Mouse (Mus musculus) heart, adult 11 months (tissue): ENCODE measurements around the gene Abcc3.

ENCODE experiments used
- DNase-seq: peaks from one replicate; pipeline ENCODE4 v3.0.0; 2022

Gene Abcc3

GRCm38 (mm10) chr11:94392672-94393109, at the start of gene Abcc3:
TSS of gene Abcc3 (minus strand) at chr11:94392997.
- peak; percentile 96 for DNase-seq

- no peak for DNase-seq
These were observed 49.0 kb upstream of the Abcc3 start for GRCm38 (mm10) chr11:94441752-94442151.

- DNase-seq, result no peak
These were observed 48.3 kb upstream of the Abcc3 start for GRCm38 (mm10) chr11:94441122-94441521.

GRCm38 (mm10) chr11:94440421-94440820, 47.6 kb upstream of the Abcc3 start:
- DNase-seq, result no peak

- no peak for DNase-seq
These were observed 36.3 kb upstream of the Abcc3 start for GRCm38 (mm10) chr11:94429011-94429651.

- peak; percentile 97 for DNase-seq
These were observed 35.5 kb upstream of the Abcc3 start for GRCm38 (mm10) chr11:94428091-94428835.

- DNase-seq, result no peak
These were observed 32.9 kb upstream of the Abcc3 start for GRCm38 (mm10) chr11:94425656-94426055.

- no peak for DNase-seq
These were observed 32.4 kb upstream of the Abcc3 start for GRCm38 (mm10) chr11:94425215-94425614.

GRCm38 (mm10) chr11:94424380-94424779, 31.6 kb upstream of the Abcc3 start:
- no peak for DNase-seq

GRCm38 (mm10) chr11:94423855-94424254, 31.1 kb upstream of the Abcc3 start:
- no peak for DNase-seq

GRCm38 (mm10) chr11:94420991-94421390, 28.2 kb upstream of the Abcc3 start:
- DNase-seq, result no peak

- DNase-seq, result no peak
These were observed 27.5 kb upstream of the Abcc3 start for GRCm38 (mm10) chr11:94420325-94420724.

GRCm38 (mm10) chr11:94419004-94419727, 26.4 kb upstream of the Abcc3 start:
- no peak for DNase-seq

GRCm38 (mm10) chr11:94414042-94414441, 21.2 kb upstream of the Abcc3 start:
- no peak for DNase-seq

GRCm38 (mm10) chr11:94413516-94413915, 20.7 kb upstream of the Abcc3 start:
- DNase-seq, result no peak

- no peak for DNase-seq
These were observed 20.2 kb upstream of the Abcc3 start for GRCm38 (mm10) chr11:94412998-94413469.

- DNase-seq, result no peak
These were observed 19.8 kb upstream of the Abcc3 start for GRCm38 (mm10) chr11:94412562-94412961.

- DNase-seq, result no peak
These were observed 15.1 kb upstream of the Abcc3 start for GRCm38 (mm10) chr11:94407803-94408321.

GRCm38 (mm10) chr11:94405348-94405747, 12.6 kb upstream of the Abcc3 start:
- no peak for DNase-seq

GRCm38 (mm10) chr11:94404641-94405260, 12.0 kb upstream of the Abcc3 start:
- DNase-seq, result peak; percentile 94

- DNase-seq, result no peak
These were observed 11.4 kb upstream of the Abcc3 start for GRCm38 (mm10) chr11:94404178-94404577.

GRCm38 (mm10) chr11:94403757-94404156, 11.0 kb upstream of the Abcc3 start:
- DNase-seq, result no peak

GRCm38 (mm10) chr11:94402731-94403130, 9.9 kb upstream of the Abcc3 start:
- no peak for DNase-seq
